Mouse (Mus musculus) granulocyte monocyte progenitor cell, adult 5-6 weeks (primary cell): ENCODE measurements around the gene Adamts20. TPM values are rescaled to one million over a fixed set of nuclear protein-coding genes. Genes with fewer than 3 reads are reported as not detected.

Experiments
- ATAC-seq: replicated peaks from 2 replicates; pipeline ENCODE4 v1.8.0; 2016; ENCODE audit warnings: mild to moderate bottlenecking, moderate TSS enrichment, inconsistent platforms; ENCODE audit not compliant: poor library complexity, severe bottlenecking
- total RNA-seq, 2 experiments: library from RNA; stranded (forward) in 1 of 2; stranded (reverse) in 1 of 2; fragments of 200-712, 200-1000 nt in 1 of 2; fragments of >200 nt in 1 of 2; fragmentation: Nextera tagmentation in 1 of 2; gene quantifications; 2 replicates each; pipeline ENCODE4 v1.2.3; 2014 to 2017

The Adamts20 gene
- total RNA-seq, 2 experiments from 2014 or later: not detected

DNA sequence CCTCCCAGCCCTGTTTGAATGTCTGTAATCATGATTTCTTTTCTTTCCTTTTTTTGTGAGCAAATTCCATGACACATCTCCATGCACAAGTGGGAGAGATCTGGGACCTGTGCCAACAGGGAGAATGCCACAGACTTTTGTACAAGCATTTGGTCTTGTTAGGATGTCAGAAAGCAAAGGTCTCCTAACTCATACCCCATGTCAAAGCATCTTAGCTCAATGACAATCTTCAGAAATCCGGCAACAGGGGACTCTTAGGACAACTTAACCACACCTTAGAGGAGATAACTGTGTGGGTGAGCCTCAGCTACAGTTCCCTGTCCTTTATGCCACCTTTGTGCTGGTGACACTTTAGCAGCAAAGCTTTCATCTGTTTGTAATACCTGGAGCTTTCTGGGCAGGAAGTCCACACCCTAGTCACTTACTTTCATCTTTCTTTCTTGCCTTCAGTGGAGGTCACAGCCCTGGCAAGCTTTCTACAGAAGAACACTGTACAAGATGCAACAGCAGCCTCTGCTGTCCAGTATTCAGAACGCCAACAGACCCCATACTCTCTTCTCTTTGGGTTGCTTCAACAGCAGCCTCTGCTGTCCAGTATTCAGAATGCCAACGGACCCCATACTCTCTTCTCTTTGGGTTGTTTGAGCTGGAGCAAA lies 210.2 kb downstream of the Adamts20 start:
- ATAC-seq: no peak

DNA sequence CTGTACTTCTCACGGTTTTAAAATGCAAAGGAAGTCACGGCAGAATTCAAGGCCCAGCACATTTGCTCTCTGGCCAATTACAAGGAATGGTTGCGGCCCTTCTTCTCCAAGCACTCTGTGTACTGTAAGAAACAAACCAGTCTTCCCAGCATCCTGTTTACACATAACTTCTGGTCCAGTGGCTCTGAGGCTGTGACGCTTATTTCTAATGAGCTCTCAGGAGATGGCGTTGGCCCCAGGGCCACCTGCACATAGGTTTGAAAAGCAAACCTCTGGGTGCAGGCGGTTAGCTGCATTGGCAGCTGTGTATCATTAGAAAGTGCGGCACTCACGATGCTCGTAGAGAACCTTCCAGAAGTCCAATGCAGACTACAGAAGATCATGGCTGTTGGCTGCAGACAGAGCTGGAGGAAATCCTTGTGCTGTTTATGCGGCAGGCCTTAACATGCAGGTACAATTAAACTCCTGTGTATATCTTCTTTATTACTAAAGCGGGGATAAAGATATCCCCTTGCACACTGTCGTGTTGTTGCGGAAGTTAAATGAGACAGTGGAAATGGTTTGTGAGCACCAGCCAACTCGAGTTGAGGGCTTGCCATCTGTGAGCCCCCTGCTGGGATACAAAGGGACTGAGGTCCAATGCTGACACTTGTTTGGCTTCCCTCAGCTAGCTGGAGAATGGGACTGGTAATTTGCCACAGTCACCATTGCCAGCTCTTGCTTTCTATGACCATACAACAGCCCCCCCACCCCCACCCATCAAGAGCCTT lies 210.9 kb downstream of the Adamts20 start:
- ATAC-seq: no peak

DNA sequence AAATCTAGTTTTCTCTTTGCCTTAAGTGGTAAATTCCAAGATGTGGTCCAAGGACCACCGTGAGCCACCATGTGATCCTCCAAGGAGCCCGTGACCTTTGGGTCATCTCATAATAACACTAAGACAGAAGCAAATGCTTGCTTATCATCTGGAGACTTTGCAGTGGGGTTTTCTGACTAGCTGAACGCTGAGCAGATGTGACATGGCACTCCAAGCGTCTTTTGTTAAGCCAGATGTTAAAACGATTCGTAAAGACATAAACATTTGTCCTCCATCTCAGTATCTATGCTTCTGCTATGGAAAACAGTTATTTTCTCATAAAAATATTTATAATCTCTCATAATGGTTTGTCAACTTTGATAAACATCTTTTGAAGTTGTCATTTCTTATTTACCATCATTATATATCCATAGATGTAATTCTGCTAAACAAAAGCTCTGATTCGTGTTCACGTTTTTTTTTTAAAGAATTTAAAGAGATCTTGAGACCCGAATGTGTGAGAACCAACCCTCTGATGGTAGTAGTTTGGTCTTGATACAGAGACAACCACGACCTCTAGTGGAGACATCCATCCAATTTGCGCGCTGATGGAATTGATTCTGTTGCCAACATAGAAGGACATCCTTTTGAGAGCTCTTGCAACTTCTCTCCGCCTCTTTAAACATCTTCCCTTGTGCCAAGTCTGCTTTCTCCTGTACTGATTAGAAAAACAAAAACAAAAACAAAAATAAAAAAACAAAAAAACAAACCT lies 212.1 kb downstream of the Adamts20 start:
- no peak for ATAC-seq

DNA sequence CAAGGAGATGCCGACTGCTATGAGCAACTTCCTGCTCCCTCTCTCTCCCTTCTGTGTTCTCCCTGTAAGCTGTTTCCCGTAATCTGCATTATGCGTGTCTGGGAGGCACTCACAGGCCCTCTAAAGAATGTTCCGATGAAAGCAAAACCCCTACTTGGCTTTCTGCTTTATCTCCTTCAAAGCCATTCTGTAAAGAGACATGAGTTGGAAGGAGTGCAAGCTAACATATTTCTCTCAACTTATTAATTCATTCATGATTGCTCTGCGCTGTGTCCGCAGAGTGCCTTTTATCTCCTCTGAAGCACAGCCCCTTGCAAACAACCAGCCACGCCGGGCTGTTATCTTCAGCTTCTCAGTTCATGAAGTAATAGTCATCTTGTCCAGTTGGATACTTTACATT lies 215.5 kb downstream of the Adamts20 start:
- ATAC-seq: no peak

DNA sequence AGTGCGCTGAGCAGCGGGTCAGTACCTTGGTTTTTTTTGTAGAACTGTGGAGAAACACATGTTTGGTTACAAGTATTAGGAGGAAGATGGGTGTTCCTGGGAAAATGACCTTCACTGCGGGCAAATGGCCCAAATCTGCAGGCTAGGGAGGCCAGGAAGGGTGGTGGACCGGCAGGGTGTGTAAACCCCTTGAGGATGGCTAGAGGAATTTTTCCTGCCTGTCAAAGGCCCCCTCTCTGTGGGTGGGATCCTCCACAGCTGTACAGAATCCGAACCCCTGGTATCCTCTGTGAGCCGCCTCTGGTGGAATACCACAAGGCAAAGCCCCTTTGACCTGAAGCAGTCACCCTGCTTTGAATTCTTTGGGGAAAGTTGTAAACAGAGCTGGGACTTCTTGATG lies 216.8 kb downstream of the Adamts20 start:
- no peak for ATAC-seq

DNA sequence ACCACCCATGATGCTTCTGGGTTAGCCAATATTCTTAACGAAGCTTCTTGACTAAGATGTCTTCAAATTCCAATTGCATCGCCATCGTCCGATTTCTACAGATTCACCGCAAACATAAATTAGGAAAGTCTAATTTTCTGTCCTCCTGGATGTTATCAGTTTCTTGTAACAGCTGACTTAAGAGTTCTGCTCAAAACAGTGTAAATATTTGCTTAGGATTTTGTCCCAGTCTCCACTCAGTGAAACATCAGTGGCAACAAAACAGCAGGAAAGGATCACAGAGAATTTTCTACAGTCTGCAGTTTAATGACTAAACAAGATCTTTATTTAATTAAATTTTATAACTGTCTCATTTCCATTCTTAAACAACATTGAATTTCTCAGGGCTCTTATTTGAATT lies 218.5 kb downstream of the Adamts20 start:
- no peak for ATAC-seq

DNA sequence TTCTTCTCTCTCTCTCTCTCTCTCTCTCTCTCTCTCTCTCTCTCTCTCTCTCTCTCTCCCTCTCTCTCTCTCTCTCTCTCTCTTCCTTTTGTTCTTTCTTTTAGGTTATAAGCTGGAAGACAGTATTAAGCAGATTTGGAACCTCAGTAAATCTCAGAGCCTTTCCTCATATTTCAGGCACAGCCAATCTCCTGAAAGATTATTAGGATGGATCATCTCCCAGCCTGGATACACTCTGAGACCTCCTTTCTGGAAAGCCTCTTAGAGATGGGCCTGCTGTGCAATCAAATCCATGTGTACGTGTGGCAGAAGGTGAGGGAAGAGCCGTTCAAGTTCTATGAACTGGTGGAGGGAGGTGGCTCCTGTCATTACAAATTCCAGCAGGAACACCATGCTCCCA lies 220.9 kb downstream of the Adamts20 start:
- no peak for ATAC-seq

DNA sequence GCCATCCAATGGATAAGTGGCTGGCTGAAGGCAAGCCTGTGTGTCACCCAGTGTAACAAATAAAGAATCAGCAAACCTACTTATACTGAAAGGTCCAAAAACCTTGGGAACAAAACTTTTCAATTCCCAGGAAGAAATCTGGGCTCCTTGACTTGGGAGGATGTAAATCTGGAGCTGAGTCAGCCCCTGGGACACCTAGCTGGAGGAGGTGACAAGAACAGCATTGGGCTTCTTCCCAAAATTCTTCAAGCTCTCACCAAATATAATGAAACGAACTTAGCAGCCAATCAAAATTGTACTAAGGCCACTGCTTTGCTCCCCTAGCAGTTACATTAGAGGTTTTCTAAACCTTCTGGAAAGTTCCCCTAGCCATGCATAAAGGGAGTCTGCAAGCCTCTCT lies 223.1 kb downstream of the Adamts20 start:
- no peak for ATAC-seq

DNA sequence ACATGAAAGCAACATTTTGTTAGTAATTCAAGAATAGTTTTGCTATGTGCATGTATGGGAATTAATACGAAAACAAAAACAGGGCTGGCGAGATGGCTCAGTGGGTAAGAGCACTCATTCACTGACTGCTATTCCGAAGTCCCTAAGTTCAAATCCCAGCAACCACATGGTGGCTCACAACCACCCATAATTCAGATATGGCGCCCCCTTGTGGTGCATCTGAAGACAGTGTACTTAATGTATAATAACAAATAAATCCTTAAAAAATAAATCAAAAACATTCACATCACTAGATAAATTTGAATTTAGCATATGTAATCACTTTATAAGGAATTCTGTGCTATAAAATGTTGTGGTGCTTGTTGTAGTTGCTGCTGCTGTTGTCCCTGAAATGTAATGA lies 225.6 kb downstream of the Adamts20 start:
- ATAC-seq: no peak

DNA sequence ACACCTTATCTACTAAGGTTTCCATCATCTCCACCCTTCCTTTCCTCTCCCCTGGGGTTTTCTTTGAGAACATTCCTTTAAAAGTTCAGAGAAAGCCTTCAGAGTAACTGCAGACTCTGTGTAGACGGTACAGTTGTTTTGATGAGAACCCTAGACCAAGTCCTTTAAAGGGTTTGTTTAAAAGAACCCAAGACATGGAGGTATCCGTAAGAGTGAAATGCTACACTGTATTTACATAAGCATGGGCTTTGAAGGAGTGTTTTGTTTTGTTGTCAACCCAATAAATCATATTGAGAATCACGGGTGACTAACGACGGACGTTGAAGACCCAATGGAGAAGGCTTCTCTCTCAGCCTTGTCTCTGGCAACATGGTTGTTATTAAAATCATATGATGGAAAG lies 226.1 kb downstream of the Adamts20 start:
- no peak for ATAC-seq

DNA sequence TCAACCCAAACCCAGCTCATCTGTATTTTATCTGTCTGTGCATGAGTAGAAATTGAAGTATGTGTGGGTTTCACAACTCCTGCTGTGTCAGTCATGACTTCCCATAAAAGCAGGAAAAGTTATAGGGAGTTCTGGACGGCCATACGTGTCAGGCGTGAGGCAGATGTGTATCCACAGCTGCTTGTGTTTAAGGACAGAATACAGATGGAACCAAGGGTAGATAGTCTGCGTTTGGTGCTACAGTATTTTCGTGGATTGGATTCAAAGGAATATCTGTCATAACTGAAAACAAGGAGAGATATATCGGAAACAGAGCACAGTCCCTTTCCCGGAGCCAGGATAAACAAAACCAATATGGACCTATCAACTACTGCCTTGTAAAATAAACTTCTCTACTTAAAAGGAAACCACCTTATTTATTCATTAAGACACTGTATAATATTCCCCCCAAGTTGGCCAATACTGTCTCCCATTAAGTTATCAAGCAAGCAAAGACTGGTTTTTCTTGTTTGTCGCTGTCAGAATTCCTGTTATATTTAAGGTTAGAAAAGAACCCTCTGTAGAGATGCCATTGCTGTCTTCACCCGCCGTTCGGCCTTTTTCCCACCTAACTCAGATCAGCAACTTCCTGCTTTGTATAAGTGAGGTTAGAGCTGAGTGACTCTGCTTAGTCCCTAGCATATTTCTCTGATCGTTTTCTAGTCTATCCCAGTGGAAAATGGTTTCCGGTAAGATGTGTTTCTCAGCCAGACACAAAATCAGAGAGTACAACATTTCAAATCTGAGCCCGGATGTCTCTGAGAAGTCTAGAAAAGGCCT lies 227.0 kb downstream of the Adamts20 start:
- ATAC-seq: no peak

DNA sequence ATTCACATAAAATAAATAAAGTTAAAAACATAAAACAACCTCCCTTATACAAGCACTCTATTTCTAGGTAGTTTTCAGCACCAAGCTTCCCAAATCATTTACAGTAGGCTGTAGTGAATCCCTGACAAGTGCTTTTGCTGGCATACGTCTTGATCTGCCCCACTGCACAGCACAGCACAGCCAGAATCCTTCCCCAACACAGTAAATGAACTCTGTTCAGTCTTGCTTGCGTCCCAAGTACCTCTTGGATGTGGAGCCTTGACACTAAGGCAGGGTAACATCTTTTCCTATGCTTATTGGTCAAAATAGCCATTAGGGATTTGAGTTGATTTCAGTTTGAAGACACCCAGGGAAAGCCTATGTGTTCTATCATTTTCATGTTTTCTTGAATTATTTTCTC lies 228.5 kb downstream of the Adamts20 start:
- no peak for ATAC-seq

DNA sequence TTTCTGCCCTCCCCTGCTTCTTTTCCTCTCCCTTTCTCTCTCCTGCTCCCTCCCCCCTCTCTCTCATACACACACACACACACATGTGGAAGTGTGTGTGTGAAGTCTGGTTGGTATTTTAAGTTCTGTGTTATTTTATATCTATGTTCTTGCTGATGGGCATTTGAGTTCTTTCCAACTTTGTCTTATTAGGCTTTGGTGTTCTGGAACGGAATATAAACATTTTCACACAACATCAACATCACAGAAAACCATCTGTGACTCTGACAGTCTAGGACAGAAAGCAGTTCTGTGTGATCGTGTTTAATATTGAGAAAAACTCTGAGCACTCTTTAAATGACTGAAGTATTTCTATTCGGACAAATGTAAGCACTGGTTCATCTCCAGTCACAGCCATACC lies 229.1 kb downstream of the Adamts20 start:
- no peak for ATAC-seq

DNA sequence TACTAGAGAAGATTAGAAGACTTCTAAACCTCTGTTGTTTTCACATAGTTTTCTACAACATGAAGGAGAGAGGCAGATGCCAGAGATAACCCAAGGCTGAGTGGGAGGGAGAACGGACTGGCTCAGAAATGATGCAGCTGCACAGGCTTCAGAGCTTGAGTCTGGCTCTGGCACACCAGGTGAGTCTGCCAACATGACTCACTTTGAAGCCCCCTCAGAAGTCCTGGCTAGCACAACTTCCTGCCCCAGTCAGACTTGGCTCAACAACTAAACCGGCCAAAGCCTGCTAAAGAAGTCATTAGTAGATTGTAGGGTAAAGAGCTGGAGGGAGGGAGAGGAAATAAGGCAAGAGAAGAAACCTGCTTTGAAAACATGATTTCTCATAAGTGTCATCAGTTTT lies 230.0 kb downstream of the Adamts20 start:
- ATAC-seq: no peak

DNA sequence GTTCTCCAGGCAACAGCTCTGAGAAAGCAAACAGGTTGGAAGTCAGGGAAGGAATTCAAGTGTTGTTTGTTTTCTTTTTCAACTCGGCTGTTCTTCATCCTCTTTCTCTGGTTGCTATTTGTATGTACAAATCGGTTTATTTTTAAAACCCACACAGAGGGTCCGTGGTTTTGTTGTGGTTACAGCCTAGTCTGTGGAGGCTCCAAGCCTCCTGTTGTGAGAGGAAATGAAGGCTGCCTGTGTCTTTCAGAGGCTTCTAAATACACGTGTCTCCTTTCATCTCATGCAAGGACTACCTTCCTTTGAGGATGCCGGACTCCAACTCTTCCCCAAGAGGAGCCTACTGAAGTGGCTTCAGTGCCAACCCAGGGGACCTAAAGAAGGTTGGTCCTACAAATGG lies 234.0 kb downstream of the Adamts20 start:
- ATAC-seq: no peak; the same call in 1 of the 2 replicates

DNA sequence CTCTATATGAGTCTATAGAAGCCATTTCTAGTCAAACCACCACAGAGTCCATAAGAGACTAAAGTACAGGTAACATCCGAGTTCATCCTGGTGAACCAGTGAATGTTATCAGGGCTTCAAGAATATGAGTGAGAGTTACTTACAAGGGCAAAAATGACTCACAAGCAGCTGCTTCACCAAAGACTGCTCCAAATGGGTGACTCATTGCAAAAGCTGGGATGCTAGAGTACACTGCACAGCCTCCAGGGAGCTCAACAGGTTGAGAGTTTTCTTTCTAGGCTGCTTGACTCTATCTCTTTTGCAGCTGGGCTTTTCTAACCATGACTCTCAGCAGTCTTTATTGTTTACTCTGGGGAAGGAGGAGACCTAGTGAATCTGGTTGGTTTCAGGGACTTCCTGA lies 237.8 kb downstream of the Adamts20 start:
- ATAC-seq: no peak

DNA sequence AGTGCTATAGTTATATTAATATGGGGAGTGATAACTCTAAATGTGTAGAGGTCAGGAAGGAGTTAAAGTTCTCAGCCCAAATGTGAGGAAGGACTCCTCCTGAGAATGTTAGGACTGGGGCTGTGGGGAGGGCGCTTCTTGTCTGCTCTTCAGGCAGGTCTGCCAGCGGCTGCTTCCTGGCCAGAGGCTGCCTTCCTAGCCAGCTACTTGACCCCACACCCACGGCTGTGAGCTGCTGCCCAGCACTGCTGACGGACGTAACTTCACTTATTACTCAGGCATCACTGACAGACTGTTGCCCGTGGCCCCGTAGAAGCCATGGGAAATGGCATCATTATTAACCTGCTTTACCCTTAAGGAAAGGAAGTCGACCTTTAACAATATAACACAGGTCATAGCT lies 242.1 kb downstream of the Adamts20 start:
- ATAC-seq: no peak

DNA sequence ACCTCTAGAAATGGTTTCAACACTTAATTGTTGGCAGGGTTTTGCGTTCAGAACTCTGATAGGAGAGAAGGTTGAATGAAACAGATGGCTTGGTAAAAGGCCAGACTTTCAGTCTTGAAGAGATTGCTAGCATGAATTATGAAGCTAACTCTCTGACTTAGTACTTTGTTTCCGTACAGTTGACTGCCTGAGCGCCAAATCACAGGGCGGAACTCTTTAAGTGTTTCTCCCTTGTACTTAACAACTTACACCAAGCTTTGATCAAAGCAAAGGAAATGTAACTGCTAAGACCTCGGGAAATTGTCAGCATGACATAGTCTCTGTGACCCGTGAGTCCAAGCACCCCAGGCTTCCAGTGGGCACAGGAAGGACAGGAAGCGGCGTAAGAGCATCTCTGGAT lies 244.5 kb downstream of the Adamts20 start:
- ATAC-seq: no peak
